Mouse (Mus musculus) olfactory bulb, adult 2 months (tissue): ENCODE measurements around the gene Polr3k.

Source experiments
- CTCF ChIP-seq: fragments of 200-500 bp; IDR thresholded peaks from 2 replicates; pipeline ENCODE4 v1.5.1; 2012; ENCODE audit warnings: low read depth, mild to moderate bottlenecking, low read length, moderate library complexity; ENCODE audit not compliant: insufficient read depth
- POLR2A ChIP-seq: fragments of 200-500 bp; IDR thresholded peaks from 2 replicates; pipeline ENCODE4 v1.6.1; 2012; ENCODE audit warnings: mild to moderate bottlenecking, low read depth, low read length, moderate library complexity; ENCODE audit not compliant: insufficient read depth

DNA sequence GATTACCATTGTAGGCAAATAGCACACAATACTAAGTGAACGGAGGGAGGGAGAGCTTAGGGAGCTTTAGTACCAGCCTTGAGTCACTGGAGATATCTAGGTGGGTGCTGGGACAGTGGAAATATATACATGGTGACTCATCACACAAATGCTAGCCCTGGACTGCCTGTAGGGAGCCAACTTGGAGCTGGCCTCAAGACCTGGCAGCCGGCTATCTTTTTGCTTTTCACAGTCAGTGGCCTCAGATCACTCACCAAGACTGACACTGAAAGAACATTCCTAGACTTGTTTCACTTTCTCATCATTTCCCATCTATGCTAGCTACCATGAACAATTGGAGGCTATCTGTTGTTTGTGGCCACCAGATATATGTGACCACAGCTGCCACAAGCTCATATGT, 31.4 kb upstream of the Polr3k start:
- TF ChIP-seq CTCF: no peak
- no peak for TF ChIP-seq POLR2A
